Mouse (Mus musculus) ovary, adult 18-20 months (tissue): ENCODE measurements around the gene Kyat1.

Experiments used
- DNase-seq: peaks from one replicate; pipeline ENCODE4 v3.0.0; 2022; ENCODE audit warnings: low spot score, mixed read lengths

Kyat1 gene

GRCm38 (mm10) chr2:30205629-30206357 is at the start of gene Kyat1:
Kyat1 (minus strand) TSS chr2:30205847.
- DNase-seq, result peak; percentile 84

- DNase-seq, result no peak
Observed at GRCm38 (mm10) chr2:30253809-30254208, 48.2 kb upstream of the Kyat1 start.

- no peak for DNase-seq
Observed at GRCm38 (mm10) chr2:30252521-30252920, 46.9 kb upstream of the Kyat1 start.

GRCm38 (mm10) chr2:30251417-30252104 is 45.9 kb upstream of the Kyat1 start:
- DNase-seq, result no peak

- DNase-seq, result no peak
Observed at GRCm38 (mm10) chr2:30250166-30251128, 44.8 kb upstream of the Kyat1 start.

- DNase-seq, result no peak
Observed at GRCm38 (mm10) chr2:30249182-30249581, 43.5 kb upstream of the Kyat1 start.

- no peak for DNase-seq
Observed at GRCm38 (mm10) chr2:30247681-30248080, 42.0 kb upstream of the Kyat1 start.

GRCm38 (mm10) chr2:30247036-30247435 is 41.4 kb upstream of the Kyat1 start:
- no peak for DNase-seq

GRCm38 (mm10) chr2:30244595-30245178 is 39.0 kb upstream of the Kyat1 start:
- no peak for DNase-seq

GRCm38 (mm10) chr2:30243391-30243790 is 37.7 kb upstream of the Kyat1 start:
- no peak for DNase-seq

GRCm38 (mm10) chr2:30242509-30242908 is 36.9 kb upstream of the Kyat1 start:
- peak; percentile 51 for DNase-seq

GRCm38 (mm10) chr2:30240267-30240666 is 34.6 kb upstream of the Kyat1 start, which contains the start of gene Gm28035:
Gm28035 (plus strand) TSS chr2:30240567.
- no peak for DNase-seq

GRCm38 (mm10) chr2:30239777-30240176 is 34.1 kb upstream of the Kyat1 start:
- peak; percentile 29 for DNase-seq

GRCm38 (mm10) chr2:30238906-30239465 is 33.3 kb upstream of the Kyat1 start:
- no peak for DNase-seq

- DNase-seq, result no peak
Observed at GRCm38 (mm10) chr2:30237881-30238280, 32.2 kb upstream of the Kyat1 start.

- DNase-seq, result peak; percentile 99
Observed at GRCm38 (mm10) chr2:30237199-30237880, 31.7 kb upstream of the Kyat1 start, which contains the start of gene Lrrc8a. Lrrc8a (plus strand) TSS chr2:30237715.

- no peak for DNase-seq
Observed at GRCm38 (mm10) chr2:30236426-30237198, 31.0 kb upstream of the Kyat1 start.

- DNase-seq, result no peak
Observed at GRCm38 (mm10) chr2:30235593-30235992, 29.9 kb upstream of the Kyat1 start.

GRCm38 (mm10) chr2:30216293-30216692 is 10.6 kb upstream of the Kyat1 start:
- DNase-seq, result no peak

- DNase-seq, result no peak
Observed at GRCm38 (mm10) chr2:30215493-30215892, 9.8 kb upstream of the Kyat1 start.
